Mouse (Mus musculus) limb, embryonic 10.5 days (tissue): ENCODE results near the gene Trappc12. TPM values are rescaled to one million over a fixed set of nuclear protein-coding genes. Genes with fewer than 3 reads are reported as not detected.
A peak's percentile ranks its signal among the peaks of the same experiment; 100 is the strongest.
"Not testable (repeated sequence)": the region's sequence is repeated elsewhere in the genome, so short reads cannot be mapped to it uniquely, and the experiment has no call there.

Source experiments
- DNase-seq: peaks from one replicate; pipeline ENCODE4 v3.0.0-alpha.2; 2017; ENCODE audit warnings: low spot score
- H3K27ac ChIP-seq: fragments of 300-500 bp; sonication (generic); 2 replicates; pipeline ENCODE4 v1.5.1; 2016; ENCODE audit warnings: mild to moderate bottlenecking
- H3K27me3 ChIP-seq: fragments of 300-500 bp; sonication (generic); 2 replicates; pipeline ENCODE4 v1.6.1; 2016; ENCODE audit warnings: low read depth, mild to moderate bottlenecking; ENCODE audit not compliant: poor library complexity, severe bottlenecking
- H3K36me3 ChIP-seq: fragments of 300-500 bp; sonication (generic); 2 replicates; pipeline ENCODE4 v1.6.1; 2016; ENCODE audit warnings: mild to moderate bottlenecking, moderate library complexity
- H3K4me1 ChIP-seq: fragments of 300-500 bp; sonication (generic); 2 replicates; pipeline ENCODE4 v1.6.1; 2016
- H3K4me3 ChIP-seq: fragments of 300-500 bp; sonication (generic); 2 replicates; pipeline ENCODE4 v1.5.1; 2016; ENCODE audit warnings: mild to moderate bottlenecking, moderate library complexity
- H3K9me3 ChIP-seq: fragments of 300-500 bp; sonication (generic); replicated peaks from 2 replicates; pipeline ENCODE4 v1.6.1; 2016; ENCODE audit warnings: mild to moderate bottlenecking
- WGBS: fragments of 180-500 bp; shearing (Covaris S2); methylation state at CpG from one replicate; pipeline ENCODE4 v1.1.7; 2016; 5-methylcytosine and 5-hydroxymethylcytosine counted together
- polyA plus RNA-seq: library from polyadenylated mRNA; unstranded; fragments of >200 nt; fragmentation: Nextera tagmentation; extraction: Ambion mirVana; gene quantifications from 2 replicates; pipeline ENCODE4 v1.2.1, GENCODE M21; 2016

The Trappc12 gene
- polyA plus RNA-seq, 1 experiment from 2014 or later, result 37.9 TPM

DNA sequence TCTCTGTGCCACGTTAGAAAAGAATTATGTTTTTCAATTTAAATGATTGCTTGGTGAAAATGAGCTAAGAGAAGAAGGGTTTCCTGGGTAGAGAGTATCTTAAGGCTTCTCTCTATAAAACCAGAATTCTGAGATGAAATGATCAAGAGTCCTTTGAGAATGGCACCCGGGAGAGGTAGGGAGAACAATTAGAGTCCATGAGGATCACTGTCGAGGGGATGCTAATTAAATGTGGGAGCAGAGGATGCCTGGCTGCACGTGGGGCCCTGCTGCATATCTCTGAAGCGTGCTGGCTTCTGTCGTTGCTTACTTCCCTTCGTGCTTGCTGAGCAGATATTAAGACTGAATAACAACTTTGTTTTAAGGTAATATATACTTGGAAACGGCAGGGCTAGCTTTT is 24.8 kb upstream of the Trappc12 start:
- no peak overlapping the region for H3K27ac ChIP-seq
- H3K9me3 ChIP-seq, result no peaks in the 10 kb centered on the region
- H3K4me1 ChIP-seq, result peaks cover 3% of the 10 kb centered on the region; the same call in 1 of the 2 replicates
- WGBS, result 64% methylated on average over 8 of the region's 8 CpGs
- no peaks in the 10 kb centered on the region for H3K36me3 ChIP-seq
- no peaks in the 10 kb centered on the region for H3K27me3 ChIP-seq
- DNase-seq, result no peak
- no peak overlapping the region for H3K4me3 ChIP-seq

DNA sequence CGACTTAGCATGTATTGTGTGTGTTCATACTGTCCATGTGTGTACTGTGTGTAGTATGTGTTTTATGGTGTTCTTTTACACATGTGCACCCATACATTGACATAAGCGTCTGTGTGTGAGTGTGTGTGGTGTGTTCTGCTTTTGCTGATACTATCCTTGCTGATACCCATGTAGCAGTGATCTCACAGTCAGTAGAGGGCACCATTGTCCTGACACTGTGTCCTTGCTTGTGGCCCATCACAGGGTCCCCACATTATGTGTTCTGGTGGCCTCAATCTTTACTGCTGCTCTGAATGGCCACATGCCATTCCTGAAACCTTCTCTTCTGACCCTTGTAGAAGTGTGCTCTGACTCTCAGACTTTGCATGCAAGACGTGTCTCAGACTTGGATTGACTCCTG is 23.5 kb upstream of the Trappc12 start:
- Histone ChIP-seq H3K9me3 (no peaks in the 10 kb centered on the region), H3K4me3 (no peak overlapping the region), H3K4me1 (no peaks in the 10 kb centered on the region), H3K27ac (no peak overlapping the region), H3K36me3 (no peaks in the 10 kb centered on the region), H3K27me3 (no peaks in the 10 kb centered on the region)
- 79% methylated on average over 3 of the region's 3 CpGs for WGBS
- DNase-seq, result no peak

DNA sequence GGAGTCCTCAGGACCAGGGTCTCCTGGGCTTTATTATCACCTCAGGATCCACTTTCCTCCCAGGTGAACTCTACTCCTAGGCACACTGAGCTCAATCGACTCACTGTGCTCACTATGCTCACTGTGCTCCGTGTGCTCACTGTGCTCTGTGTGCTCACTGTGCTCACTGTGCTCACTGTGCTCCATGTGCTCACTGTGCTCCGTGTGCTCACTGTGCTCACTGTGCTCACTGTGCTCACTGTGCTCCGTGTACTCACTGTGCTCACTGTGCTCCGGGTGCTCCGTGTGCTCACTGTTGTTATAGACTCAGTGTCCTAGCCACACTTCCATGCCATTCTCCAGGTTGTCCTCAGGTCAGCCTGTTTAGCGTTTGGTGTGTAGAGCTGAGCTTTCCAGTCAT is 19.7 kb upstream of the Trappc12 start:
- H3K4me1 ChIP-seq, result no peaks in the 10 kb centered on the region
- WGBS, result 96% methylated on average over 7 of the region's 7 CpGs
- no peak overlapping the region for H3K27ac ChIP-seq
- peaks cover 3% of the 10 kb centered on the region; the same call in 1 of the 2 replicates for H3K36me3 ChIP-seq
- no peaks in the 10 kb centered on the region for H3K27me3 ChIP-seq
- no peak overlapping the region for H3K4me3 ChIP-seq
- no peak for DNase-seq
- H3K9me3 ChIP-seq, result no peaks in the 10 kb centered on the region

DNA sequence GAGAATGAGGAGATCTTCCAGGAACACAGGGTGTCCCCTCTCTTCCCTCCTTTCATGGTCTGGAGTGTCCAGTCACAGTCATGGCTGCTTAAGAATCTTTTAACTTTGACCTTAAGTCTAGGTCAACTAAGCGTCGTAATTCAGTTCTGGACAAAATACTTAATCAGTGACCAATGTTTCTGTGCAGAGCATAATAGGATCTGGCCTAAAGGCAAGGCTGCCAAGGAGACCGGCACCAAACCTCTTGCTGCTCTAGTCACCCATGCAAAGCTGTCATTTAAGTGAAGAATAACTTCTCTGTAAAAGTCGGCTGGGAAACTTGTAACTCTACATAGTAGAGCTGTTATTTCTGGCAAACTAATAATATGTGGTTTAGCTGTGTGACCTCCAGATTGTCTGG is 5.7 kb upstream of the Trappc12 start:
- Histone ChIP-seq H3K36me3 (no peaks in the 10 kb centered on the region), H3K27me3 (no peaks in the 10 kb centered on the region), H3K4me3 (no peak overlapping the region), H3K4me1 (peaks cover 11% of the 10 kb centered on the region), H3K9me3 (no peaks in the 10 kb centered on the region), H3K27ac (no peak overlapping the region)
- 93% methylated on average over 4 of the region's 4 CpGs for WGBS
- no peak for DNase-seq

DNA sequence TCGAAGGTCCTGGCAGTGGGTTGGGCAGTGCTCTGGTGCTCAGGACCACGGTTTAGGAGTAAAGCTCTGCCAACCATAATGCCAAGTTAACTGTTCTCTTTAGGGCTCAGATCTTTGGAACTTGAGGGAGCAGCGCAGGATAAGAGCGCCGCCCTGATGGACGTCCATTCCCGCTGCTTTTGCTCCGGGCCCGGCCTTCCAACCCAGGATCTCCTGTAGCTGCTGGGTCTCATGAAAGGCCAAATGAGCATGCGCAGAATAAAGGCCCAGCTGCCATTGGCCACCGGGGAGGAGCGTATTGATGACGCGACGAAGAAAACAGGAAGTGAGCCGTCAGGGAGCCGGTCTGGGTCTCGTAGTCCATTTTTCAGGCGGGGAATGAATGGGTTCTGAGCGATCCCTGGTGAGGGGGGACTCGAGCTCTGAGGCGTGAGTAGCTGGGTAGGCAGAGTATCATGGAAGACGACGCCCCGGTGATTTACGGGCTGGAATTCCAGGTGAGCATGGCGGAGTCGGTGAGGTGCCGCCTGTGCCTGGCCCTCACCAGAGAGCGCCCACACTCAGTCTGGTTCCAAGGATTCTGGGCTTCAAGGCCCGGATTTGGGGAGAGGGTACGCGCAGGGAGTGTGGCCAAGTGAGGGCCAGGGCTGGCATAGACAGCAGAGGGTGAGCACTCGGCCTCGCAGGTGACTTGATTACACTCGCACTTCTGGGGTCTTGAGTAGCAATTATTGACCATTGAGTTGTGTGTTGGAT is 1.4 kb upstream of the Trappc12 start, which contains the start of gene Eipr1:
TSS of gene Eipr1 (plus strand) at position 296 of the 756 bp plus-strand sequence.
- peak; percentile 87 for DNase-seq
- H3K27me3 ChIP-seq, result no peaks in the 10 kb centered on the region
- peaks cover 6% of the 10 kb centered on the region for H3K36me3 ChIP-seq
- WGBS, result 4% methylated on average over 36 of the region's 36 CpGs
- H3K4me1 ChIP-seq, result peaks cover 23% of the 10 kb centered on the region
- H3K9me3 ChIP-seq, result no peaks in the 10 kb centered on the region
- peak within 1 kb of the TSS; percentile 87 for H3K27ac ChIP-seq
- peak within 1 kb of the TSS; percentile 87 for H3K4me3 ChIP-seq

DNA sequence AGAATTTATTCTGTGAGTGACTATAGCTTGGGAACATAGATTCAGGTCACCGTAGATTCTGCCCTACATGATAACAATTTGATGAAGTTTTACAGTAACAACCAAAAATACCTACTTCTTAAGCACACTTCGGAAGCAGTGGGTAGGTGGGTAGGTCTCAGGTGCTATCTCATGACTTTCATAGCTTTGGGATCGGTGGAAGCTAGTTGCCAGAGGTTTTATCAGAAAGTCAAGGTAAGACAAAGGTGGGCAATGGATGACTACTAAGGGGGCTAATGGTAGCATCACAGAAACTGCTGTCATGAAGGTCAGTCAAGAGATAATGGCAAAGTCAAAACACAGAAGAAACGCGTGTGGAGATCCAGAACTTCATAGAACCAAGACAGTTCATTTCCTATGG is 604 bp upstream of the Trappc12 start:
- 97% methylated on average over 5 of the region's 5 CpGs for WGBS
- H3K27ac ChIP-seq, result no peak overlapping the region
- H3K4me3 ChIP-seq, result peak overlapping the region; percentile 87; the same call in 1 of the 2 replicates

DNA sequence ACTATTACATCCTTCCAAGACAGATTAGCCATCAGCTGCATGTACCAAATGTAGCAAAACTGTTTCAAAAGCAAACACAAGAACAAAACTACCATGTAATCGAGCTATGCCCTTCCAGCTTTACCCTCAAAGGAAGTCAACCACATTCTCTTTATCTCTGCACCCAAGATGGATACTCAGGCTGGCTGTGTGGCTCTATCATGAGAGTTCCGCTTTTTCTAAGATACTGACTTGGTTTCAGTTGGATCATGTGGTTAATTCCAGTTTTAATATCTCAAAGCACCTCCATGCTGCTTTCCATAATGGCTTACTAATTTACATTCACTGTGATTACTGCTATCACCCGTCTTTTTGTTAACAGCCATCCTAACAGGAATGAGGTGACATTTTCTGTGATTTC is 6.9 kb downstream of the Trappc12 start:
- WGBS, result 87% methylated on average over 3 of the region's 3 CpGs
- no peaks in the 10 kb centered on the region for H3K27me3 ChIP-seq

More for the DNA sequence above, 604 bp upstream of the Trappc12 start:
- Histone ChIP-seq H3K36me3 (peaks cover 14% of the 10 kb centered on the region), H3K4me1 (peaks cover 23% of the 10 kb centered on the region), H3K9me3 (no peaks in the 10 kb centered on the region), H3K27me3 (no peaks in the 10 kb centered on the region)
- no peak for DNase-seq

DNA sequence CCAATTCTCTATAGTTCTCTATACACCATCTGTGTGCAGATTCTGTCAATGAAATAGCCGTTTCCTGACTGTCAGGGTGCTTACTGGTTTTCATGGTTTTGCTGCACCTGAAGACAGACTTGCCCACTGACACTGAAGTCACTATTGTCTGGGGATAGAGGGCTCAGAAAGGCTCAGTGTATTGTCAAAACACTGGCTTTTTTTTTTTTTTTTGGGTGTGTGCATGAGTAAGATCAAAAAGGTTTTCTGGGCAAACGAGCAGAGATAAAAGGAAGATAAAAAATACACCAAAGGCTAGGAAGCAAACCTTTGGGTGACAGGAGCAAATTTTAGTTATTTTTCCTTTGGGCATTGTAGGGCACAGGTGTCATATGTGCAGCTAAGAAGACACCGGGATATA is 15.0 kb downstream of the Trappc12 start:
- DNase-seq, result no peak
- no peaks in the 10 kb centered on the region for H3K27me3 ChIP-seq
- no peak overlapping the region for H3K27ac ChIP-seq
- H3K36me3 ChIP-seq, result peaks cover 52% of the 10 kb centered on the region
- no peak overlapping the region for H3K4me3 ChIP-seq
- 94% methylated on average over 3 of the region's 3 CpGs for WGBS
- H3K9me3 ChIP-seq, result no peaks in the 10 kb centered on the region
- H3K4me1 ChIP-seq, result no peaks in the 10 kb centered on the region

More for the DNA sequence above, 6.9 kb downstream of the Trappc12 start:
- no peak overlapping the region for H3K27ac ChIP-seq
- no peak overlapping the region for H3K4me3 ChIP-seq
- no peaks in the 10 kb centered on the region for H3K9me3 ChIP-seq
- no peak for DNase-seq
- peaks cover 50% of the 10 kb centered on the region for H3K36me3 ChIP-seq
- H3K4me1 ChIP-seq, result no peaks in the 10 kb centered on the region

DNA sequence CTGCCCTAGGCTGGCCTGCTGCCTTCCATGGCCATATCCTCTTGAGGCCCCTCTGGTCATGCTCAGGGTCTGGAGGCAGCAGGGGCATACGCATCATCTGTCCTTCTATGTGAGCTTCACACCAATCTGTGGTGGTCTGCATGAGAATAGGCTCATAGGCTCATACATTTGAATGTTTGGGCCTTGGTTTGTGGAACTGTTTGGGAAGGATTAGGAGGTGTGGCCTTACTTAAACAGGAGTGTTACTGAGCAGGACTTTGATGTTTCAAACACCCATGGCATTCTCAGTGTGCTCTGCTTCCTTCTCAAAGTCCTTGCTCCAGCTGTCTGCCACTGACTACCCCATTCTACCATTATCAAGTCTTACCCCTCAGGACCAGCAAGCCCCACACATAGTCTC is 16.0 kb downstream of the Trappc12 start:
- Histone ChIP-seq H3K9me3 (no peaks in the 10 kb centered on the region), H3K4me3 (no peak overlapping the region), H3K36me3 (peaks cover 59% of the 10 kb centered on the region), H3K27me3 (no peaks in the 10 kb centered on the region), H3K27ac (no peak overlapping the region), H3K4me1 (no peaks in the 10 kb centered on the region)
- 92% methylated on average over 1 of the region's 1 CpGs for WGBS
- DNase-seq, result no peak

DNA sequence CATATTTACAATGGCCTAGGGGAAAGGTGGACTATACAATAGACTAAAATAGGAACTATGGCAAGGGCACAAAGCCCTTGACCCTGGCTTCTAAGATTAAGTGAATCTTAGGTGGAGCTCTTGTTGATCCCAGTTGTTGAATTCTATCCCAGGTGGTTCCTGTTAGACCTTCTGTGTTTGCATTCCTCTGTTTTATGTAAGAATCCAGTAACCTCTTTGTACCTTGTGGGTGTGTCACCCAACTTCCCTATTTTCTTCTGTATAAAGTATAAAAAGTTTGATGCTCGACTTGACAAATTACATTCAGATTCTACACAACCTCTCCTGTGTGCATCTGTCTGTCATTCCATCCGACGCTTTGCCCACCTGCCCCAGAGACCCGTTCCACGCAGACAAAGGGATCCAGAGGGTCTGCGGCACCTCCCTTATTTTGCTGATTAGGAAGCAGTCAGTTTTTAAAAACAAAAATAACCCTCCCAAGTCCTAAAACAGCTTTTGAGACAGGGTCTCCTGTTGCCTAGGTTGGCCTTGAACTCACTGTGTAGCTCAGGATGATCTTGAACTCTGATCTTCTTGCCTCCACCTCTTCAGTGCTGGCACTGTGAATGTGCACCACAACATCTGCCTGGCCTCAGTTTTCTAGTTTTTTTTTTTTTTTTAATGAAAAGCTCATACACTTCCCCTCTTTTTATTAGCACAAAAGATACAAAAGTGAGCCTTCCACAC is 16.6 kb downstream of the Trappc12 start:
- H3K4me3 ChIP-seq, DNase-seq, H3K4me1 ChIP-seq, H3K27ac ChIP-seq, H3K9me3 ChIP-seq, H3K27me3 ChIP-seq: not testable (repeated sequence)
- peaks cover 65% of the 10 kb centered on the region for H3K36me3 ChIP-seq
- 94% methylated on average over 6 of the region's 6 CpGs for WGBS

DNA sequence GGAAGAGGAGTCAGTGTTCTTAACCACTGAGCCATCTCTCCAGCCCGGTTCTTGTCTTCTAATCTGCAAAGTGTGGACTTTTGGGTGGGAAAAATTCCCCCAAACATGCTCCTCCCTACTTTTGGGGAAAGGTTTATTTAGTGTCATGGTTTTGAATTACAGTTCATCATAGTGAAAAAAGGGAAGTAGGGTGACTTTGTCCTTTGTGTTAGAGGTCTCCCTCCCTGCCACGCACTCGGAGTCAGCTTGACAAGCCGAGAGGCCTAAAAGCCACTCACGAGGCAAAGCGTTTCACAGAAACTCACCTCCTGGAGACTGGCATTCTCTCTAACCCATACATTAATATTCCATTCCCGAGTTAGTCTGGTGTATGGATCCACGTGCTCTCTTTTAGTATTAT is 17.6 kb downstream of the Trappc12 start:
- H3K27me3 ChIP-seq, result no peaks in the 10 kb centered on the region
- no peaks in the 10 kb centered on the region for H3K4me1 ChIP-seq
- 96% methylated on average over 8 of the region's 8 CpGs for WGBS
- H3K9me3 ChIP-seq, result no peaks in the 10 kb centered on the region
- peaks cover 68% of the 10 kb centered on the region for H3K36me3 ChIP-seq
- no peak overlapping the region for H3K27ac ChIP-seq
- DNase-seq, result no peak
- H3K4me3 ChIP-seq, result no peak overlapping the region

DNA sequence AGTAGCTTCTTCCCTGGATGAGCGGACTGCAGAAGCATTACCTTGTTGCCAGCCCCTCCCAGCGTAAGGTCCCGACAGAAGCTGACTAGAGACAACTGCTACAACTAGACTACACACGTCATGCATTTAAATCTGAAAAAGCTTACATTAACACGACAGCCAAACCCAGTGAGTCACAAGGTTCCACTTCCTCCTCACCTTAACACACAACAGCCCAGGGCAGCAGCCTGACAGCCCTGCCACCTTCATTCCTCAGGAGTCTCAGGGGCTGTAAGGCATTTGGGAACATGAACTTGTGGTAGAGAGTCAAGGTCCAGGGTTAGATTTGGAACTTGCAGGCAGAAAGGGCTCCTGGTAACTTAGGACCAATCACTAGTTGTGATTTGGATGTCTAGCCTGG is 23.2 kb downstream of the Trappc12 start:
- H3K27me3 ChIP-seq, result no peaks in the 10 kb centered on the region
- no peaks in the 10 kb centered on the region for H3K4me1 ChIP-seq
- DNase-seq, result no peak
- H3K27ac ChIP-seq, result no peak overlapping the region
- H3K4me3 ChIP-seq, result no peak overlapping the region
- no peaks in the 10 kb centered on the region for H3K9me3 ChIP-seq
- H3K36me3 ChIP-seq, result peaks cover 38% of the 10 kb centered on the region
- 88% methylated on average over 5 of the region's 5 CpGs for WGBS

DNA sequence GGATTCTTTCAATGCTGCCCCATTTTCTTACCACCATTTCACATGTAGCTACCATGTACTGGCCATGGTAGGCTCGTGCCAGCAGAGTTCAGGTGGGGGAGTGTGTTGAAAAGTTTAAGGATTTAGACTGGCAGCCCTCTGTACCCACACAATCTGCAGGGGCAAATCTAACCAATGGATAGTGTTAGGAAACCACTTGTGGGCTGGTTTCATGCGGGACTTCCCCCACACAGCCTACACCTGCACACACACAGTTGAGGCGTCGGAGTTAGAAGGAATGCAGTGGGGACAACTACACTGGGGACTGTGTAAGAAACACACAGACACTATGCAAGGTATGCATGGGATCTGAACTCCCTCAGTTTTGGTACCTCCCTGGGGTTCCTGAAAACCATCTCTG is 24.1 kb downstream of the Trappc12 start:
- Histone ChIP-seq H3K4me3 (no peak overlapping the region), H3K27me3 (no peaks in the 10 kb centered on the region), H3K36me3 (peaks cover 41% of the 10 kb centered on the region), H3K4me1 (no peaks in the 10 kb centered on the region), H3K9me3 (no peaks in the 10 kb centered on the region), H3K27ac (no peak overlapping the region)
- DNase-seq, result no peak
- WGBS, result 93% methylated on average over 4 of the region's 4 CpGs
